Comparison of ENCODE assay signal across 9 mouse cellular contexts in the genomic region with DNA sequence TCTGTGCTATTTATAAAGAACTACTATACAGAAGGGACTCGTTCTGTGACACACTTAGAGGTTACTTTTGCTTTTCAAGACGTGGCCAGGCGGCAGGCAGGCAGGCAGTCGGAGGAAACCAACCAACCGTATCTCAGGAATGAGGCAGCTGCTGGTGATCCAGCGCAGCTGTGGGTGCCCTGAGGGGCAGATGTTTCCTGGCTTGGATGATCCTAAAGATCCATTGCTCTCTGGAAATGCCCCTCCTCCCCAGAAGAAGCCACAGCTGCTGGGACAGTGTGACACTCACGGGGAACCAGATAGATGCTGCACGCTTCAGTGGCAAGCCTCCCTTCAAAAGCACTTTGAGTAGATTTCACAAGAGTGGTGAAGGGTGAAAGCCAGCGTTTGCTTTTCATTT. TPM values are rescaled to one million over a fixed set of nuclear protein-coding genes. Genes with fewer than 3 reads are reported as not detected.
DNase-seq lines count a peak whose midpoint lies in the region; ATAC-seq and TF ChIP-seq lines count a peak whose summit lies in the region.
"Had no signal": no experiment of that assay in that cellular context is flagged by ENCODE, and none has a peak within 500 bp of the region (broad histone marks: within the 10 kb centered on the region; RNA-seq: fewer than 3 reads in every experiment).

No protein-coding gene starts in this region.

- H3K4me2 ChIP-seq in embryonic facial prominence, embryonic 12.5 days (replicated peaks): peak overlapping the region; percentile 28
- H3K4me2 ChIP-seq in limb, embryonic 12.5 days: 0 out of 2 replicates have a peak overlapping the region, but pooled peaks have one; percentile 4

- intact Hi-C loops in heart, adult 2 months (cut with DNase I): no loop called here

- no peak for TF ChIP-seq POLR2A in heart, adult 2 months (IDR thresholded peaks at IDR 0.05; ENCODE audit: insufficient read depth, low read depth, low read length)

- H3K79me2 ChIP-seq in heart, adult 2 months (replicated peaks; ENCODE audit: control insufficient read depth, insufficient read depth, low read length): no peaks in the 10 kb centered on the region

- TF ChIP-seq CTCF in heart, adult 2 months (IDR thresholded peaks at IDR 0.05): no peak

- TF ChIP-seq EP300 in heart, adult 2 months (IDR thresholded peaks at IDR 0.05; ENCODE audit: insufficient read depth, low read depth, low read length): no peak

- no peak overlapping the region for H3K27ac ChIP-seq in heart, adult 2 months
- H3K27ac ChIP-seq in embryonic facial prominence, embryonic 12.5 days: no peak overlapping the region
- H3K27ac ChIP-seq in limb, embryonic 12.5 days: no peak overlapping the region

- no peak for DNase-seq in heart, adult 2 months
- DNase-seq in heart, adult 11 months: no peak
- DNase-seq in neural tube, embryonic 10.5 days (ENCODE audit: extremely low spot score, low spot score): peak; percentile 59
- no peak for DNase-seq in urinary bladder, adult 2 months (ENCODE audit: low spot score)
- no peak for DNase-seq in cerebellum, postnatal 36 days

- H3K9ac ChIP-seq in heart, adult 2 months (ENCODE audit: low read depth, low read length): peak overlapping the region; percentile 24; the same call in 1 of the 2 replicates
- no peak overlapping the region for H3K9ac ChIP-seq in embryonic facial prominence, embryonic 12.5 days
- no peak overlapping the region for H3K9ac ChIP-seq in limb, embryonic 12.5 days (replicated peaks)

- no peak overlapping the region for H3K4me3 ChIP-seq in heart, adult 2 months
- H3K4me3 ChIP-seq in embryonic facial prominence, embryonic 12.5 days: no peak overlapping the region
- no peak overlapping the region for H3K4me3 ChIP-seq in limb, embryonic 12.5 days (replicated peaks)

- no peaks in the 10 kb centered on the region for H3K36me3 ChIP-seq in heart, adult 2 months (ENCODE audit: control insufficient read depth, insufficient read depth, low read length)
- H3K36me3 ChIP-seq in embryonic facial prominence, embryonic 12.5 days: no peaks in the 10 kb centered on the region
- no peaks in the 10 kb centered on the region for H3K36me3 ChIP-seq in limb, embryonic 12.5 days

- H3K9me3 ChIP-seq in embryonic facial prominence, embryonic 12.5 days: no peaks in the 10 kb centered on the region
- H3K9me3 ChIP-seq in limb, embryonic 12.5 days: no peaks in the 10 kb centered on the region

- peak; percentile 73 for ATAC-seq in embryonic facial prominence, embryonic 12.5 days (ENCODE audit: insufficient number of reproducible peaks, insufficient read depth, low FRiP score, low TSS enrichment)
- no peak for ATAC-seq in limb, embryonic 12.5 days (ENCODE audit: insufficient number of reproducible peaks, insufficient read depth, low FRiP score, low TSS enrichment, low read depth)
- no peak for ATAC-seq in inflammation-experienced regulatory T-cells, adult 6 months

- no peaks in the 10 kb centered on the region for H3K27me3 ChIP-seq in heart, adult 2 months (ENCODE audit: control insufficient read depth, insufficient read depth, low read length)
- no peaks in the 10 kb centered on the region for H3K27me3 ChIP-seq in embryonic facial prominence, embryonic 12.5 days
- H3K27me3 ChIP-seq in limb, embryonic 12.5 days: peaks cover 3% of the 10 kb centered on the region; the same call in 1 of the 2 replicates

- no peaks in the 10 kb centered on the region for H3K4me1 ChIP-seq in heart, adult 2 months (ENCODE audit: control insufficient read depth, insufficient read depth, low read length)
- peaks cover 14% of the 10 kb centered on the region for H3K4me1 ChIP-seq in embryonic facial prominence, embryonic 12.5 days
- H3K4me1 ChIP-seq in limb, embryonic 12.5 days (replicated peaks): peaks cover 13% of the 10 kb centered on the region

- WGBS in heart, adult 2 months: 7% methylated on average over 9 of the region's 9 CpGs
- WGBS in embryonic facial prominence, embryonic 12.5 days: 2% methylated on average over 9 of the region's 9 CpGs
- WGBS in limb, embryonic 12.5 days: 22% methylated on average over 9 of the region's 9 CpGs

RNA-seq across cellular contexts. Expression of gene Cass4, which starts 18.9 kb away (rescaled TPM):
- under 1 TPM; 0.36 to 0.57 TPM for total RNA-seq in heart, adult 2 months (2021)
- polyA plus RNA-seq in heart, adult 2 months (2012; rRNA removed): 0.38 and 0.39 TPM in 2 replicates
- polyA plus RNA-seq in embryonic facial prominence, embryonic 12.5 days (2016; fragmentation: Nextera tagmentation; extraction: Ambion mirVana): 0.20 TPM in 2 replicates
- 0.24 and 0.31 TPM in 2 replicates for polyA plus RNA-seq in limb, embryonic 12.5 days (2016; fragmentation: Nextera tagmentation; extraction: Ambion mirVana)
- 0.88 and 1.3 TPM in 2 replicates for polyA plus RNA-seq in urinary bladder, adult 2 months (2012; rRNA removed)
- 10 to 100 TPM in 2 of 3 experiments, 1 to 10 TPM in 1; 9.0 to 14.1 (median 10.6) TPM for polyA plus RNA-seq in inflammation-experienced regulatory T-cells, adult 6 months (2017; shearing (Covaris generic))

RNA-seq across cellular contexts. Expression of gene Rtf2, which starts 27.9 kb away (rescaled TPM):
- 10 to 100 TPM; 27.2 to 28.6 TPM for total RNA-seq in heart, adult 2 months (2021)
- polyA plus RNA-seq in heart, adult 2 months (2012; rRNA removed): 22.3 and 30.6 TPM in 2 replicates
- 67.8 and 74.1 TPM in 2 replicates for polyA plus RNA-seq in embryonic facial prominence, embryonic 12.5 days (2016; fragmentation: Nextera tagmentation; extraction: Ambion mirVana)
- polyA plus RNA-seq in limb, embryonic 12.5 days (2016; fragmentation: Nextera tagmentation; extraction: Ambion mirVana): 67.7 and 69.1 TPM in 2 replicates
- 72.6 and 72.7 TPM in 2 replicates for polyA plus RNA-seq in urinary bladder, adult 2 months (2012; rRNA removed)
- 100 to 1,000 TPM; 125 to 139 (median 135) TPM for polyA plus RNA-seq in inflammation-experienced regulatory T-cells, adult 6 months (2017; shearing (Covaris generic))

RNA-seq across cellular contexts. Expression of gene Cstf1, which starts 42.0 kb away (rescaled TPM):
- 10 to 100 TPM; 16.3 TPM for total RNA-seq in heart, adult 2 months (2021)
- 19.3 and 23.5 TPM in 2 replicates for polyA plus RNA-seq in heart, adult 2 months (2012; rRNA removed)
- polyA plus RNA-seq in embryonic facial prominence, embryonic 12.5 days (2016; fragmentation: Nextera tagmentation; extraction: Ambion mirVana): 44.0 and 44.9 TPM in 2 replicates
- polyA plus RNA-seq in limb, embryonic 12.5 days (2016; fragmentation: Nextera tagmentation; extraction: Ambion mirVana): 48.8 and 52.4 TPM in 2 replicates
- polyA plus RNA-seq in urinary bladder, adult 2 months (2012; rRNA removed): 27.0 and 28.1 TPM in 2 replicates
- polyA plus RNA-seq in inflammation-experienced regulatory T-cells, adult 6 months (2017; shearing (Covaris generic)): 10 to 100 TPM; 28.1 to 31.5 (median 28.8) TPM

RNA-seq across cellular contexts. Expression of gene Aurka, which starts 42.1 kb away (rescaled TPM):
- under 1 TPM; 0.42 to 0.45 TPM for total RNA-seq in heart, adult 2 months (2021)
- polyA plus RNA-seq in heart, adult 2 months (2012; rRNA removed): 0.53 and 1.4 TPM in 2 replicates
- 131 TPM in 2 replicates for polyA plus RNA-seq in embryonic facial prominence, embryonic 12.5 days (2016; fragmentation: Nextera tagmentation; extraction: Ambion mirVana)
- polyA plus RNA-seq in limb, embryonic 12.5 days (2016; fragmentation: Nextera tagmentation; extraction: Ambion mirVana): 155 and 160 TPM in 2 replicates
- polyA plus RNA-seq in urinary bladder, adult 2 months (2012; rRNA removed): 3.0 and 3.1 TPM in 2 replicates
- polyA plus RNA-seq in inflammation-experienced regulatory T-cells, adult 6 months (2017; shearing (Covaris generic)): 10 to 100 TPM in 1 of 3 experiments, 1 to 10 TPM in 2; 6.8 to 41.3 (median 7.5) TPM

RNA-seq across cellular contexts. Expression of gene Gcnt7, which starts 45.9 kb away (rescaled TPM):
- not detected for total RNA-seq in heart, adult 2 months (2021)
- not detected in 2 replicates for polyA plus RNA-seq in heart, adult 2 months (2012; rRNA removed)
- polyA plus RNA-seq in embryonic facial prominence, embryonic 12.5 days (2016; fragmentation: Nextera tagmentation; extraction: Ambion mirVana): 2.2 and 2.6 TPM in 2 replicates
- polyA plus RNA-seq in limb, embryonic 12.5 days (2016; fragmentation: Nextera tagmentation; extraction: Ambion mirVana): 1.9 and 2.4 TPM in 2 replicates
- polyA plus RNA-seq in urinary bladder, adult 2 months (2012; rRNA removed): 0.04 TPM in 1 of 2 replicates, not detected in the other
- 1 to 10 TPM; 3.7 to 5.2 (median 3.8) TPM for polyA plus RNA-seq in inflammation-experienced regulatory T-cells, adult 6 months (2017; shearing (Covaris generic))
- polyA plus RNA-seq: gonadal fat pad, adult 2 months had no signal
